Mouse (Mus musculus): ENCODE data around the gene Ccdc86.

- TF ChIP-seq GATA1 (IDR thresholded peaks at IDR 0.05; ENCODE audit: borderline replicate concordance, low read length), result no peak
- no peak for TF ChIP-seq FLI1 (IDR thresholded peaks at IDR 0.05; ENCODE audit: low read length)
Observed at GRCm38 (mm10) chr19:10988563-10988962, 39.5 kb upstream of the Ccdc86 start.

Data from megakaryocyte, embryonic 14.5 days (primary cell).